Mouse (Mus musculus): ENCODE data around the gene Zfp513.

DNA sequence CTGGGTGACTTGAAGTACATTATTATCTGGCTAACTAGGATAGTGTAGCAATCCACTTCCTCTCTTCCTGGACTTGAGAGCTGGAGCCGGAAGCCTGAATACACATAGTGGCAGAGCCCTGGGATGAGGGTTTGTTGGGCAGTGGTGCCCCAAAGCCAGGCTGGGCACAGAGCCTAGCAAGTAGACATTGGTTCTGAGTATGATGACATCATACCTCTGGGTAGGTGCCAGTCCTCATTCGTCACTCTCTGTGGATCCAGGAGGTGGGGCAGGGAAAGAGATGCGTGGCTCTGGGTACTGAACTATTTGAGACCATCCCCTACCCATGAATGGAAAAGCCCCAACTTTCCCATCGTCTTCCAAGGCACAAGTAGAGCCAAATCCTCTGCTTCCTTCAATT lies 52.3 kb downstream of the Zfp513 start:
- TF ChIP-seq EP300 (IDR thresholded peaks at IDR 0.05; ENCODE audit: low read length) (no peak), RCOR1 (conservative IDR thresholded peaks at IDR 0.05; ENCODE audit: low read depth, low read length) (no peak), CHD2 (IDR thresholded peaks at IDR 0.05; ENCODE audit: low read length) (no peak), KAT2A (IDR thresholded peaks at IDR 0.05; ENCODE audit: insufficient replicate concordance, low read length) (no peak), CTCF (conservative IDR thresholded peaks at IDR 0.05 in 1 of 2, IDR thresholded peaks at IDR 0.05 in 1 of 2; ENCODE audit: low read depth in 2 of 2, low read length in 2 of 2) (no peak), MAX (IDR thresholded peaks at IDR 0.05; ENCODE audit: low read length) (no peak), POLR2A (IDR thresholded peaks at IDR 0.05; ENCODE audit: low read depth, low read length) (no peak), ZNF384 (IDR thresholded peaks at IDR 0.05; ENCODE audit: low read depth, low read length) (no peak), ELF1 (IDR thresholded peaks at IDR 0.05; ENCODE audit: low read depth, low read length) (no peak), USF1 (IDR thresholded peaks at IDR 0.05; ENCODE audit: low read depth, low read length) (no peak), MAZ (IDR thresholded peaks at IDR 0.05; ENCODE audit: low read depth, low read length) (no peak), HCFC1 (IDR thresholded peaks at IDR 0.05; ENCODE audit: low read depth, low read length) (no peak), CHD1 (IDR thresholded peaks at IDR 0.05; ENCODE audit: low read depth, low read length) (no peak)

All from CH12.LX (cell line).